Mouse (Mus musculus) kidney, adult 2 months (tissue): ENCODE data around the gene Tekt5.

Experiments
- CTCF ChIP-seq: fragments of 200-500 bp; conservative IDR thresholded peaks from 2 replicates; pipeline ENCODE4 v1.5.1; 2011; ENCODE audit warnings: low read depth, mild to moderate bottlenecking, control low read depth, low read length, moderate library complexity, mixed read lengths; ENCODE audit not compliant: insufficient read depth, insufficient read length
- POLR2A ChIP-seq: fragments of 200-500 bp; IDR thresholded peaks from one replicate; pipeline ENCODE4 v1.6.1; 2011; ENCODE audit warnings: low read depth, low read length, control low read depth

GRCm38 (mm10) chr16:10313646-10314088 is 81.6 kb downstream of the Tekt5 start, which contains the start of gene Emp2:
- TF ChIP-seq CTCF = no peak
- no peak for TF ChIP-seq POLR2A
